8 mouse cellular contexts compared by ENCODE assay signal in the genomic region with DNA sequence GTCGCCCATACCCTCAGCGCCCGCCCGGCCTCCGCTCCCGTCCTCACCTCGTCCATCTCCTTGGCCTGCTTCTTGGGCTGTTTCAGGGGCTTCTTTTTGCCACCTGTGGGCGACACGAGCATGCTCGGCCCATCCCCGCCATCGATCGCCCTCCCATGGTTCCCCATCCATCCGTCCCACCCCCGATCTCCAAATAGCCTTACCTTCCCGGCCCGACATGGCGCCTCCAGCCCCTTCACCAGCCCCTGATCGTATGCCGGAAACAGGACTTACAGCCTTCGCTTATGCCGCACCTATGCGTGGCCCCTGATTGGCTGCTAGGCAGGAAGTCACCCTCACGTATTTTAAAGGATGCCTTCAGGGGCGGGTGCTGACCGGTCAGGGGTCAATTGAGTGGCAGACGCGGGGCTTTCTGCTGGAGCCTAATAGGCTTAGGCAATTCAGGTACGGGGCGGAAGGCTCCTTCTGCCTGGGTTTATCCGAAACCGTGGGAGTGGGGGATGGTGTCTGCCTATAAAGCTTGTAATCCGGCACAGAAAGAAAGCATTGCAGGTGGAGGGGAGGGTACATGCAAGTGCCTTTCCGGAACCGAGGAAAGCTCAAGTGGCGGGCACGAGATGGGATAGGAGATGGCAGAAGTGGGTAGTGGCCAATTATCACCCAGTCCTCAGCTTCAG. TPM values are rescaled to one million over a fixed set of nuclear protein-coding genes. Genes with fewer than 3 reads are reported as not detected.
DNase-seq lines count a peak whose midpoint lies in the region; ATAC-seq and TF ChIP-seq lines count a peak whose summit lies in the region.

Gene Ccdc51 (plus strand): TSS at position 370 of the 677 bp plus-strand sequence.
Gene Tma7 (minus strand): TSS at position 464 of the 677 bp plus-strand sequence.

- peak; percentile 78; the same call in 1 of the 2 replicates for TF ChIP-seq POLR2A in cerebellum, adult 2 months (IDR thresholded peaks at IDR 0.05; ENCODE audit: borderline replicate concordance, insufficient read depth, low read length)
- peak; percentile 85 for TF ChIP-seq POLR2A in thymus, adult 2 months (IDR thresholded peaks at IDR 0.05; ENCODE audit: control insufficient read depth, extremely low read depth, insufficient read depth, low read length, poor library complexity)

- H3K4me2 ChIP-seq in lung, embryonic 16.5 days (ENCODE audit: low read depth, low read length): peak within 1 kb of the TSS; percentile 80

- H3K9me3 ChIP-seq in hindbrain, embryonic 10.5 days: no peaks in the 10 kb centered on the region
- H3K9me3 ChIP-seq in lung, embryonic 16.5 days (ENCODE audit: control insufficient read depth, low read length): no peaks in the 10 kb centered on the region

- peaks cover 3% of the 10 kb centered on the region; the same call in 1 of the 2 replicates for H3K4me1 ChIP-seq in cerebellum, adult 2 months (ENCODE audit: control insufficient read depth, insufficient read depth, low read length)
- H3K4me1 ChIP-seq in hindbrain, embryonic 10.5 days (replicated peaks): peaks cover 28% of the 10 kb centered on the region
- H3K4me1 ChIP-seq in lung, embryonic 16.5 days (replicated peaks; ENCODE audit: control insufficient read depth, insufficient read depth, low read length): peaks cover 11% of the 10 kb centered on the region
- H3K4me1 ChIP-seq in thymus, adult 2 months (replicated peaks; ENCODE audit: control insufficient read depth, insufficient read depth, low read length): peaks cover 6% of the 10 kb centered on the region

- TF ChIP-seq CTCF in cerebellum, adult 2 months (IDR thresholded peaks at IDR 0.05; ENCODE audit: borderline replicate concordance, insufficient read depth, low read depth, low read length): no peak
- TF ChIP-seq CTCF in thymus, adult 2 months (IDR thresholded peaks at IDR 0.05; ENCODE audit: borderline replicate concordance, control insufficient read depth, extremely low read depth, insufficient read depth, low read length, poor library complexity): peak; percentile 35; the same call in 1 of the 2 replicates

- peaks cover 28% of the 10 kb centered on the region for H3K36me3 ChIP-seq in hindbrain, embryonic 10.5 days
- peaks cover 12% of the 10 kb centered on the region for H3K36me3 ChIP-seq in lung, embryonic 16.5 days (ENCODE audit: control insufficient read depth, insufficient read depth, low read length)
- H3K36me3 ChIP-seq in thymus, adult 2 months (ENCODE audit: control insufficient read depth, insufficient read depth, low read length): peaks cover 9% of the 10 kb centered on the region

- WGBS in cerebellum, adult 2 months: under 1% methylated on average over 37 of the region's 37 CpGs
- WGBS in hindbrain, embryonic 10.5 days: 1% methylated on average over 37 of the region's 37 CpGs
- WGBS in lung, embryonic 16.5 days: under 1% methylated on average over 37 of the region's 37 CpGs
- WGBS in thymus, adult 2 months: under 1% methylated on average over 37 of the region's 37 CpGs

- peak within 1 kb of the TSS; percentile 71 for H3K4me3 ChIP-seq in cerebellum, adult 2 months (replicated peaks; ENCODE audit: insufficient read depth, low read depth, low read length)
- H3K4me3 ChIP-seq in hindbrain, embryonic 10.5 days: peak within 1 kb of the TSS; percentile 92
- peak within 1 kb of the TSS; percentile 80 for H3K4me3 ChIP-seq in lung, embryonic 16.5 days (ENCODE audit: low read length)
- peak within 1 kb of the TSS; percentile 86 for H3K4me3 ChIP-seq in thymus, adult 2 months (ENCODE audit: control insufficient read depth, insufficient read depth, low read length)

- H3K27me3 ChIP-seq in cerebellum, adult 2 months (ENCODE audit: control insufficient read depth, insufficient read depth, low read length): no peaks in the 10 kb centered on the region
- H3K27me3 ChIP-seq in hindbrain, embryonic 10.5 days (ENCODE audit: insufficient read depth, poor library complexity, severe bottlenecking): no peaks in the 10 kb centered on the region
- no peaks in the 10 kb centered on the region for H3K27me3 ChIP-seq in lung, embryonic 16.5 days (ENCODE audit: control insufficient read depth, insufficient read depth, low read depth, low read length)
- no peaks in the 10 kb centered on the region for H3K27me3 ChIP-seq in thymus, adult 2 months (ENCODE audit: control insufficient read depth, insufficient read depth, low read length)

- H3K9ac ChIP-seq in lung, embryonic 16.5 days (ENCODE audit: low read length): peak within 1 kb of the TSS; percentile 86

- peak within 1 kb of the TSS; percentile 8; the same call in 1 of the 2 replicates for H3K27ac ChIP-seq in cerebellum, adult 2 months (ENCODE audit: insufficient read depth, low read length)
- peak within 1 kb of the TSS; percentile 94 for H3K27ac ChIP-seq in hindbrain, embryonic 10.5 days
- H3K27ac ChIP-seq in lung, embryonic 16.5 days (ENCODE audit: low read length): peak within 1 kb of the TSS; percentile 73
- H3K27ac ChIP-seq in thymus, adult 2 months (ENCODE audit: control insufficient read depth, insufficient read depth, low read length): peak within 1 kb of the TSS; percentile 7; the same call in 1 of the 2 replicates

- peak; percentile 99 for ATAC-seq in frontal cortex, adult (ENCODE audit: low TSS enrichment)
- ATAC-seq in lung, embryonic 16.5 days (ENCODE audit: low read depth): peak; percentile 98

- DNase-seq in MN1 (ENCODE audit: low spot score): peak; percentile 88
- DNase-seq in cerebellum, adult 2 months: peak; percentile 86 to 89
- peak; percentile 91 for DNase-seq in hindbrain, embryonic 10.5 days (ENCODE audit: low spot score)
- DNase-seq in layer of hippocampus, adult 9-11 months: peak; percentile 93
- peak; percentile 86 for DNase-seq in ovary, adult 18-20 months (ENCODE audit: low spot score)
- peak; percentile 83 for DNase-seq in thymus, adult 2 months

RNA-seq across cellular contexts. Expression of gene Ccdc51, which starts in this region (rescaled TPM):
- polyA plus RNA-seq in cerebellum, adult 2 months (2012; rRNA removed): 6.6 and 7.7 TPM in 2 replicates
- 14.4 and 16.1 TPM in 2 replicates for polyA plus RNA-seq in hindbrain, embryonic 10.5 days (2016; fragmentation: Nextera tagmentation; extraction: Ambion mirVana)
- 11.2 and 13.1 TPM in 2 replicates for polyA plus RNA-seq in lung, embryonic 16.5 days (2015; fragmentation: Nextera tagmentation; extraction: Ambion mirVana)
- polyA plus RNA-seq in thymus, adult 2 months (2012; rRNA removed): 11.7 and 11.9 TPM in 2 replicates

RNA-seq across cellular contexts. Expression of gene Tma7, which starts in this region (rescaled TPM):
- polyA plus RNA-seq in cerebellum, adult 2 months (2012; rRNA removed): 144 and 152 TPM in 2 replicates
- 758 and 785 TPM in 2 replicates for polyA plus RNA-seq in hindbrain, embryonic 10.5 days (2016; fragmentation: Nextera tagmentation; extraction: Ambion mirVana)
- 524 and 545 TPM in 2 replicates for polyA plus RNA-seq in lung, embryonic 16.5 days (2015; fragmentation: Nextera tagmentation; extraction: Ambion mirVana)
- 31.4 and 52.2 TPM in 2 replicates for polyA plus RNA-seq in thymus, adult 2 months (2012; rRNA removed)

Comparison
In these comparisons a context has a peak if more than half of its experiments do, and no peak if none do; other contexts are left out.
1. Peak in every context shown above with its lines: DNase-seq, ATAC-seq, H3K4me3 ChIP-seq and H3K27ac ChIP-seq.
2. H3K27ac ChIP-seq: peak in every context shown above with its lines; median percentile 94 in hindbrain, embryonic 10.5 days; 73 in lung, embryonic 16.5 days; 8 in cerebellum, adult 2 months; 7 in thymus, adult 2 months.